Mouse (Mus musculus) intestine, embryonic 15.5 days (tissue): Measurements from ENCODE around the gene Med8. TPM values are rescaled to one million over a fixed set of nuclear protein-coding genes. Genes with fewer than 3 reads are reported as not detected.

Experiments
- ATAC-seq: fragments of 200-750 bp; cut with Nextera tagmentation; 2 replicates; pipeline ENCODE4 v1.8.0; 2017; ENCODE audit warnings: moderate TSS enrichment, moderate library complexity
- H3K27ac ChIP-seq: fragments of 300-500 bp; sonication (generic); 2 replicates; pipeline ENCODE4 v1.5.1; 2015; ENCODE audit warnings: mild to moderate bottlenecking, inconsistent platforms
- H3K27me3 ChIP-seq: fragments of 300-500 bp; sonication (generic); replicated peaks from 2 replicates; pipeline ENCODE4 v1.6.1; 2015; ENCODE audit warnings: inconsistent platforms
- H3K36me3 ChIP-seq: fragments of 300-500 bp; sonication (generic); 2 replicates; pipeline ENCODE4 v1.6.1; 2015; ENCODE audit warnings: inconsistent platforms
- H3K4me1 ChIP-seq: fragments of 300-500 bp; sonication (generic); replicated peaks from 2 replicates; pipeline ENCODE4 v1.6.1; 2015; ENCODE audit warnings: inconsistent platforms
- H3K4me2 ChIP-seq: fragments of 300-500 bp; sonication (generic); replicated peaks from 2 replicates; pipeline ENCODE4 v1.6.1; 2015; ENCODE audit warnings: mild to moderate bottlenecking, inconsistent platforms
- H3K4me3 ChIP-seq: fragments of 300-500 bp; sonication (generic); replicated peaks from 2 replicates; pipeline ENCODE4 v1.5.1; 2015; ENCODE audit warnings: inconsistent platforms
- H3K9ac ChIP-seq: fragments of 300-500 bp; sonication (generic); 2 replicates; pipeline ENCODE4 v1.6.1; 2015; ENCODE audit warnings: inconsistent platforms
- H3K9me3 ChIP-seq: fragments of 300-500 bp; sonication (generic); 2 replicates; pipeline ENCODE4 v1.6.1; 2016; ENCODE audit warnings: inconsistent platforms
- WGBS: fragments of 180-500 bp; shearing (Covaris S2); methylation state at CpG from one replicate; pipeline ENCODE4 v1.1.7; 2015; 5-methylcytosine and 5-hydroxymethylcytosine counted together
- polyA plus RNA-seq: library from polyadenylated mRNA; unstranded; fragments of >200 nt; fragmentation: Nextera tagmentation; extraction: Ambion mirVana; gene quantifications from 2 replicates; pipeline ENCODE4 v1.2.1, GENCODE M21; 2015

The Med8 gene
- polyA plus RNA-seq, 1 experiment from 2014 or later, result 103 TPM

- Histone ChIP-seq H3K4me2 (no peak overlapping the region), H3K36me3 (peaks cover 37% of the 10 kb centered on the region), H3K27me3 (no peaks in the 10 kb centered on the region), H3K9ac (no peak overlapping the region), H3K9me3 (no peaks in the 10 kb centered on the region), H3K4me3 (no peak overlapping the region), H3K4me1 (no peaks in the 10 kb centered on the region), H3K27ac (no peak overlapping the region)
- 88% methylated on average over 13 of the region's 13 CpGs for WGBS
- no peak for ATAC-seq
Observed at GRCm38 (mm10) chr4:118417112-118417797, 8.1 kb downstream of the Med8 start.

DNA sequence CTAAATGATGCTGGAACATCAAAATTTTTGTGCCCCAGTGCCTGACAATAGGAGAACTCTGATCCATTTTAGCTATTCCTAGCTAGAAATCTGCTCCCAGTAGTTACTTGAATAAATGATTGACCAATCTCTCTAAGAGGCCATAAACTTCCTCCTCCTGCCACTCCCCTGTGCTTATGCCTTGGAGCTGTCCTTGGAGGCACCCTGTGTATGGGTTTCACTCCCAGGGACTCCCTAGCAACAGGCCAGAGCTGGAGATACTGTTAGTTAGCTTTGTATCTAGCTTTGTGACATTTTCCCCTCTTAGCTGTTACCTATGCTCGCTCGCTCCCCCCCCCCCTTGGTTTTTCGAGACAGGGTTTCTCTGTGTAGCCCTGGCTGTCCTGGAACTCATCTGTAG is 12.2 kb downstream of the Med8 start:
- peak overlapping the region; percentile 20; the same call in 1 of the 2 replicates for H3K27ac ChIP-seq
- H3K9ac ChIP-seq, result no peak overlapping the region
- H3K4me2 ChIP-seq, result no peak overlapping the region
- no peaks in the 10 kb centered on the region for H3K27me3 ChIP-seq
- H3K4me1 ChIP-seq, result no peaks in the 10 kb centered on the region
- H3K9me3 ChIP-seq, result no peaks in the 10 kb centered on the region
- WGBS, result 60% methylated on average over 3 of the region's 3 CpGs
- ATAC-seq, result peak; percentile 94
- H3K4me3 ChIP-seq, result no peak overlapping the region
- H3K36me3 ChIP-seq, result peaks cover 9% of the 10 kb centered on the region; the same call in 1 of the 2 replicates

DNA sequence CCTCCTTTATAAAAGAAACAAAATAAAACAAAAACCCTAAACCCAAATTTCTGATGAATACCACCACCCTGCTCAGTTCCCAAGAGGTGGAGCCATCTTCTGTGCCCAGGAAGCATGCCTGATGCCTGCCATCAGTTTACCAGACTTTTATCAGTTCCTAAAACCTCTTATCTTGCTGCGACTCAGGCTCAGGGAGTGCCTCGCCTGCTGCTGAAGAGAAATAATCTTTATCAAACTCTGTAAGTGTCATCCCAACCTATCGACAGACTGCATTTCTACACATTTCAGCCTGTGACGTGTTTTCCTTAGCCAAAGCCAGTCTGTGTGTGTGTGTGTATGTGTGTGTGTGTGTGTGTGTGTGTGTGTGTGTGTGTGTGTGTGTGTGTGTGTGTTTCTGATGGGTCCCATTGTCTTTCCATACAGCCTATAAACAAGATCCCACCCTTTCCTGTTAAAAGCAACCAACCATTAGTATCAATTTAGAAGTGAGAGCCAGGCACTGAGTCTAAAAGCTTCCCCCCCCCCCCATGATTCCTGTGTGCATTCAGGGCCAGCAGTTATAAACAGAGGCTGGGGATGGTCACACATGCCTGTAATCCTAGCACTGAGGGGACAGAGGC is 15.5 kb downstream of the Med8 start:
- 63% methylated on average over 4 of the region's 4 CpGs for WGBS
- no peak for ATAC-seq
- H3K36me3 ChIP-seq, result peaks cover 4% of the 10 kb centered on the region; the same call in 1 of the 2 replicates
- H3K4me1 ChIP-seq, result peaks cover 17% of the 10 kb centered on the region
- no peaks in the 10 kb centered on the region for H3K27me3 ChIP-seq
- no peak overlapping the region for H3K9ac ChIP-seq
- H3K4me3 ChIP-seq, result no peak overlapping the region
- H3K27ac ChIP-seq, result no peak overlapping the region
- H3K4me2 ChIP-seq, result no peak overlapping the region
- H3K9me3 ChIP-seq, result no peaks in the 10 kb centered on the region

DNA sequence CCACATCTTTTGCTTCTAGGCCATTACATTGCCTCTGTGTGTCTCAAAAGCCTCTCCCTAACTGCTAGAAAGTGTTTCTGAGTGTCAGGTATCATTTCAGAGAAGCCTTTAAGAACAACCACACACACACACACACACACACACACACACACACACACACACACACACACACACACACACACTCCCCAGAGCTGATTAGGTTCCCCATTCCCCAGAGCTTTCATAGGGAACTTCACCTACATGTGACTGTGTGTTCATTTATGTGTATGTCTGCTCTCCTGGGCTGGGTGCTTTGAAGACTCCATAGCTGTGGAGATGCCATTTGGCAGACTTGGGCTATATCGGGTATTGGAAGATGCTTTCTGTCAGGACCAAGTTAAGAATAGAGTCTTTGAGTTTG is 16.2 kb downstream of the Med8 start:
- no peak overlapping the region for H3K9ac ChIP-seq
- H3K4me1 ChIP-seq, result peaks cover 24% of the 10 kb centered on the region
- no peak overlapping the region for H3K4me3 ChIP-seq
- no peak overlapping the region for H3K4me2 ChIP-seq
- peaks cover 5% of the 10 kb centered on the region; the same call in 1 of the 2 replicates for H3K36me3 ChIP-seq
- 97% methylated on average over 1 of the region's 1 CpGs for WGBS
- H3K27ac ChIP-seq, result no peak overlapping the region
- H3K9me3 ChIP-seq, result no peaks in the 10 kb centered on the region
- no peak for ATAC-seq
- no peaks in the 10 kb centered on the region for H3K27me3 ChIP-seq

DNA sequence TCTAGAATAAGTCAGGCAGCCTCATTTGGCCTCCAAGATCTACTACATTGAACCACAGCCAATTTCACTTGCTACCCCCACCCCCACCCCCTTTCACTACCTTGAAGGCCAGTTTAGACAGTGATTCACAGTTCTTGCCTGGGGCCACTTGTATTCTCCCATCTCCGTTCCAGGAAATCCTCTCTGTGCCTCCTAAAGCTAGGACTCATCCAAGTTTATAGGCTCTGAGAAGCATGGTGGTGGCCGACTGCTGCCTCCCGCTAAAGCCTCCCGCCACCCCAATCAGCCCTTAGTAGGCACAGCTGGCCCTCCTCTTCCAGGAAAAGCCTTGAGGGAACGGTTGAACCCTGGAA is 18.3 kb downstream of the Med8 start:
- Histone ChIP-seq H3K27ac (peak overlapping the region; percentile 93), H3K27me3 (no peaks in the 10 kb centered on the region), H3K4me1 (peaks cover 27% of the 10 kb centered on the region), H3K9me3 (no peaks in the 10 kb centered on the region), H3K4me3 (peak overlapping the region; percentile 89), H3K9ac (peak overlapping the region; percentile 62), H3K4me2 (peak overlapping the region; percentile 85), H3K36me3 (peaks cover 19% of the 10 kb centered on the region)
- WGBS, result under 1% methylated on average over 5 of the region's 5 CpGs
- ATAC-seq, result peak; percentile 15; the same call in 1 of the 2 replicates

DNA sequence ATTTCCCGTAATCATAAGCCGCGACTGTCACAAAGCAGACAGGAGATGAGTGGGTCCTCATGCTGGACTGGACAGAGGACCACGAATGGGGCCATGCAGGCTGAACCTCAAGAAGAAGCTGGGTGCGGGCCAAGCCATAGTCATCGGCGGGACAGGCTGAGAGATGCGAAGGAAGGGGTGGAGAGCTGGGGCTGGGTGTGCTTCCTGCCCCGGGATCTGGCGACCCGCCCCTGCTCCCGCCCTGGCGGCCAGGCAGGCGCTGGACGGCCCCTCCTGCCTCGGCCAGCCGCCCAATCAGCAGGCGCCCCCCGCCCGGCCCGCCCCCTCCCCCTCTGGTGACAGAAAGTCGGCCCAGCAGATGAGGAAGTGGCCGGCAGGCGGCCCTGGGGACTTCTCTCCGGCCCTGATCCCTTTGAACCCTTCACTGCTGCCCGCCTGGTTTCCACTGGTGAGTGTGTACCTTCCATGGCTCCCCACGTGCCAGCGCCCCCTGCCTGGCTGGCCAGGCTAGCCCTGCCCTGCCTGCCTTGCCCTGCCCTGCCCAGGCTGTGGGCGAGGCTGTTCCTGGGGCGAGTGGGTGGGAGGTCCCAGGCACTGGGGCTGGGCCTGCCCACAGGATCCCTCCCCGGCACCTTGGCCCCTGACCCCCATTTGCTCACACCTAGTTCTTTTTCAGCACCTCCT is 18.8 kb downstream of the Med8 start, which contains the start of gene Elovl1:
Gene Elovl1, plus strand, starts transcription at position 326 of the 684 bp plus-strand sequence.
- H3K36me3 ChIP-seq, result peaks cover 23% of the 10 kb centered on the region
- peak within 1 kb of the TSS; percentile 93 for H3K27ac ChIP-seq
- peaks cover 28% of the 10 kb centered on the region for H3K4me1 ChIP-seq
- H3K27me3 ChIP-seq, result no peaks in the 10 kb centered on the region
- H3K4me3 ChIP-seq, result peak within 1 kb of the TSS; percentile 89
- peak within 1 kb of the TSS; percentile 85 for H3K4me2 ChIP-seq
- ATAC-seq, result peak; percentile 97
- WGBS, result under 1% methylated on average over 26 of the region's 31 CpGs
- H3K9me3 ChIP-seq, result no peaks in the 10 kb centered on the region
- H3K9ac ChIP-seq, result peak within 1 kb of the TSS; percentile 89

DNA sequence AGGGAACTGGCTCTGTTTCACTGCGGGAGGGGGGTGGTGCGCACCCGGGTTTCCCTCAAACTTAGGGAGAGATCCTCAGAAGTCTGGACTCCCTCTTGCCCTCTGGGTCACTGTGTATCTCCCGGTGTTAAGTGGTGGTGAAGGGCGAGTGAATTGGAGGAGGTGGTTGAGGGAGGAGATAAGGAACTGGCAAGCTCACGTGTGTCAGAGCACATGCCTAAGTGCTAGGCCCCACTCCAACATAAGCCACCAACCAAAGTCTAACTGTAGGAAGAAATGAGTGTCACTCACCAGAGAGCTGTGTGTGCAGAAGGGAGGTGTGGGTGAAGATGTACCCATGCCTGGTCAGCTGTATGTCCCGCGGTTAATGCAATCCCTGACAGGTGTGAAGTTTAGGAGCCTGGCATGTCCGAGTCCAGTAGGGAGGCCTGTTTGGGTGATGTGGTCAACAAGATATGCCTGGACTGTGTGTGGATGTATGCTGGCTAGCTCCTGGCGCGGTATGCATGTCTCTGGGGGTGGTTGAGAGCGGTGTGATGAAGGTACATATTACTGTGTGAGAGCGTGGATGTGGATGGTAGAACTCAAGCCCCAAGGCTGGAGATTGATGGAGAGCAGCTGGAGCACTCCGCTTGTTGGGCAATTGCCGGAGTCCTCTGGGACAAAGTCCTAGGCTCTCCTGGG is 19.5 kb downstream of the Med8 start:
- Histone ChIP-seq H3K27me3 (no peaks in the 10 kb centered on the region), H3K36me3 (peaks cover 30% of the 10 kb centered on the region), H3K9me3 (no peaks in the 10 kb centered on the region), H3K4me2 (peak overlapping the region; percentile 85), H3K27ac (peak overlapping the region; percentile 93), H3K4me1 (peaks cover 31% of the 10 kb centered on the region), H3K9ac (peak overlapping the region; percentile 89), H3K4me3 (peak overlapping the region; percentile 89)
- peak; percentile 59 for ATAC-seq
- 26% methylated on average over 15 of the region's 15 CpGs for WGBS

DNA sequence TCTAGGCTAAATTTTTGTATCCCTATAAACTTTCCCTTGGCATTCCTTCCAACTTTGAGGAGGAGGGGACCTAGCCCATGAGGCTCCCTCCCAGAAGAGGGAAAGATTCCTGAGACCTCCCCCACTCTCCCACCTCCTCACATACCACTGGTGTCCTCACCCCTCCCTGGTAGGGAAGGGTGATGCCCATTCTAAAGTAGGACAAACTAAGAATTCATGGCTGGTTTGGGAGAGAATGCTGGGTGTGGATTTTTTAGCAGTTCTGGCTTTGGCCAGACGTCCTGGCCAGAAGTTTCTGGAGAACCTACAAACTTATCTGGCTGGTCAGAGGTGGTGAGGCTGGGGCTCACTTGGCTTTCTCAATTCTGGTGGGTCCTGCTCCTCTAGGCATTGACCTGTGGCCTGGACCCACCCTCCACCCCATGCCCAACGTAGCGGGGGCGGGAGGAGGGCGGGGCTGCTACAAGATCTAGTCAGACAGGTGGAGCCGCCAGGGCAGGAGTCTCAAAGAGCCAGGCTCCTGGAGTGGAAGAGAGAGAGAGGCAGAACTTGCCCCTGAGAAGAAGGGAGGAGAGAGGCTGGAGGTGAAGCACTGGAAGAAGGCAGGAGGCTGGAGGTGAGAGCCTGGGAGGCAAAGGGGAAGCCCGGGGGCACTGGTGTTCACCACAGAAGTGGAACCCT is 20.2 kb downstream of the Med8 start:
- peak overlapping the region; percentile 93 for H3K27ac ChIP-seq

DNA sequence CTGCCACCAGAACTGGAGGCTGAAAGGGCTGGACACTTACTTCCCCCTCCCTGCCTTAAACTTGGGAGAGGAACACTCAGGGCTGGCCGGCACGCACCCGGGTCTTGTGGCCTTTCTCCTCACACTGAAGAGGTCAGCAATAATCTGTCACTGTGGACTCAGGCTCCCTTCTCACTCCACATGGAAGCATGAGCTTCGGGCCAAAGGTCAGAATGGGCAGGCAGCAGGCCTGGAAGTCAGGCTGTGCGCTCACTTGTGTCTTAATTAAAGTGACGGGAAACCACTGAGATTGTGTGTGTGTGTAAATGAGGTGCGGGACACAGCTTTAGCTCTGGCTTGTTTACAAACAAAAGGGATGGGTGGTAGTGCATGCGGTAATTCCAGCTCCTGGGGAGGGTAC is 23.2 kb downstream of the Med8 start:
- 0 out of 2 replicates have a peak overlapping the region, but pooled peaks have one; percentile 33 for H3K27ac ChIP-seq
- peaks cover 48% of the 10 kb centered on the region for H3K4me1 ChIP-seq
- no peak for ATAC-seq
- H3K27me3 ChIP-seq, result no peaks in the 10 kb centered on the region
- H3K4me2 ChIP-seq, result no peak overlapping the region
- H3K4me3 ChIP-seq, result no peak overlapping the region
- H3K9ac ChIP-seq, result no peak overlapping the region
- H3K36me3 ChIP-seq, result peaks cover 39% of the 10 kb centered on the region
- no peaks in the 10 kb centered on the region for H3K9me3 ChIP-seq
- WGBS, result 69% methylated on average over 8 of the region's 8 CpGs

More for the DNA sequence above, 20.2 kb downstream of the Med8 start:
- H3K4me2 ChIP-seq, result peak overlapping the region; percentile 85
- peak overlapping the region; percentile 89 for H3K4me3 ChIP-seq
- H3K27me3 ChIP-seq, result no peaks in the 10 kb centered on the region
- H3K36me3 ChIP-seq, result peaks cover 35% of the 10 kb centered on the region
- peak; percentile 26; the same call in 1 of the 2 replicates for ATAC-seq
- 48% methylated on average over 7 of the region's 7 CpGs for WGBS
- H3K9ac ChIP-seq, result peak overlapping the region; percentile 34
- H3K9me3 ChIP-seq, result no peaks in the 10 kb centered on the region
- peaks cover 36% of the 10 kb centered on the region for H3K4me1 ChIP-seq

- ATAC-seq, result peak; percentile 96
- WGBS, result under 1% methylated on average over 67 of the region's 67 CpGs
Observed at GRCm38 (mm10) chr4:118436820-118437603, 27.9 kb downstream of the Med8 start, which contains the start of gene Cdc20. Cdc20 (minus strand) TSS chr4:118437352.

DNA sequence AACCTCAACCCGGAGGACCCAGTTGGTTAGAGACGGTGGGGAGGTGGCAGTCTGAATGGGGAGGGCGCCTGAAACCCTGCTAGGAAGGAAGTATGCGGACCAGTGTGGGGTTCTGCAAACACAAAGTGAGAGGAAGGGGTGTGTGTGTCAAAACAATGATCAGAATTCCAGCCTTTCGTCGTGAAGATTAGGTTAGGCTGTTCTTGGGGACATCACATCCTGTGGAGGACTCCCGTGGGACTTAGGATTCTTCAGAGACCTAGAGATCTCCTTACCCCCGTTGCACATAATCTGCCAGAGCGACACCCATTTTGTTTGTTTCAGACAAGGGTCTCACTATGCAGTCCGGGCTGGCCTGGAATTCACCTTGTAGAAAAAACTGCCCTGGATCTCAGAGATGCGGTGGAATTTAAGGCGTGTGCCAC is 28.7 kb downstream of the Med8 start:
- Histone ChIP-seq H3K27me3 (no peaks in the 10 kb centered on the region), H3K27ac (peak overlapping the region; percentile 83), H3K36me3 (peaks cover 16% of the 10 kb centered on the region), H3K4me2 (peak overlapping the region; percentile 97), H3K4me3 (peak overlapping the region; percentile 67), H3K4me1 (peaks cover 28% of the 10 kb centered on the region), H3K9me3 (no peaks in the 10 kb centered on the region), H3K9ac (peak overlapping the region; percentile 41)
- WGBS, result 6% methylated on average over 12 of the region's 12 CpGs
- peak; percentile 36; the same call in 1 of the 2 replicates for ATAC-seq

More at GRCm38 (mm10) chr4:118436820-118437603, 27.9 kb downstream of the Med8 start, which contains the start of gene Cdc20:
- Histone ChIP-seq H3K27ac (peak within 1 kb of the TSS; percentile 83), H3K4me1 (peaks cover 29% of the 10 kb centered on the region), H3K4me3 (peak within 1 kb of the TSS; percentile 67), H3K27me3 (no peaks in the 10 kb centered on the region), H3K36me3 (peaks cover 23% of the 10 kb centered on the region), H3K9ac (peak within 1 kb of the TSS; percentile 68), H3K9me3 (no peaks in the 10 kb centered on the region), H3K4me2 (peak within 1 kb of the TSS; percentile 97)
